16 mouse cellular contexts compared by ENCODE assay signal in the genomic region with DNA sequence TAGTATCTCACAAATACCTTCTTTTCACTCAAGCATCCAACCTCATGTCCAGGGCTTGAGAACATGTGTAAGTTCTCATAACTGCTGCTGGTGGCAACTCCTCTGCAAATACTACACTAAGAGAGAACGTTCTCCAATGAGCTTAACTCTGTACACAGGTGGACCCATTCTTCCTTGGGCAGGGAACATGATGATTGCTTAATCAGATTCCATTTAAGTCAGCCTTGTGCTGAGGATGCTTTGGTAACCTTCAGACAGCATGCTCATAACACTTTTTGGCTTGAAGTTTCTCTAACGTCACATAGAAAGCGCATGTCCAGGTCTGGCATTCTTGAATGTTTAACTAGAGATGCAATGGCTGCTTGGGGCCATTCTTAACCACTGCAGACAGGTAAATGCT.
"Had no signal": no experiment of that assay in that cellular context is flagged by ENCODE, and none has a peak within 500 bp of the region (broad histone marks: within the 10 kb centered on the region; RNA-seq: fewer than 3 reads in every experiment).

No protein-coding gene starts in this region.

- H3K27me3 ChIP-seq: neural tube, embryonic 13.5 days; neural tube, embryonic 15.5 days; stomach, embryonic 15.5 days had no signal

- H3K9me3 ChIP-seq: neural tube, embryonic 13.5 days; neural tube, embryonic 15.5 days; stomach, embryonic 15.5 days had no signal

- DNase-seq: retina, postnatal 1 day; right cerebral cortex, adult 18-20 months; right cerebral cortex, postnatal 14 days; right cerebral cortex, postnatal 25 days; right cerebral cortex, postnatal 4 days; spleen, adult 18-20 months; thymus, adult 18-20 months; thymus, adult 2 months; thymus, postnatal 14 days; thymus, postnatal 25 days; thymus, postnatal 36 days; thymus, postnatal 4 days had no signal

- H3K4me1 ChIP-seq: neural tube, embryonic 13.5 days; neural tube, embryonic 15.5 days; stomach, embryonic 15.5 days had no signal

- H3K4me2 ChIP-seq: neural tube, embryonic 13.5 days; neural tube, embryonic 15.5 days; stomach, embryonic 15.5 days had no signal

- H3K27ac ChIP-seq: neural tube, embryonic 13.5 days; neural tube, embryonic 15.5 days; stomach, embryonic 15.5 days; stomach, postnatal 0 days had no signal

- H3K4me3 ChIP-seq: neural tube, embryonic 13.5 days; neural tube, embryonic 15.5 days; stomach, embryonic 15.5 days had no signal

- H3K9ac ChIP-seq: neural tube, embryonic 13.5 days; neural tube, embryonic 15.5 days; stomach, embryonic 15.5 days had no signal

- H3K36me3 ChIP-seq: neural tube, embryonic 13.5 days; neural tube, embryonic 15.5 days; stomach, embryonic 15.5 days had no signal
